Mouse (Mus musculus) hindbrain, embryonic 13.5 days (tissue): ENCODE measurements at regions not wholly inside any gene's neighbourhood (a gene's known extent, or its start where the extent isn't known, plus 50 kb on each side); places are given as distances from the start of the nearest gene placed in this dataset.

ENCODE experiments used
- ATAC-seq: fragments of 200-750 bp; cut with Nextera tagmentation; 2 replicates; pipeline ENCODE4 v1.8.0; 2017; ENCODE audit warnings: moderate TSS enrichment; ENCODE audit not compliant: low FRiP score
- H3K27ac ChIP-seq: fragments of 300-500 bp; sonication (generic); 2 replicates; pipeline ENCODE4 v1.5.1; 2015; ENCODE audit warnings: inconsistent platforms, mild to moderate bottlenecking, moderate library complexity
- H3K27me3 ChIP-seq: fragments of 300-500 bp; sonication (generic); 2 replicates; pipeline ENCODE4 v1.6.1; 2015; ENCODE audit warnings: mild to moderate bottlenecking, inconsistent platforms
- H3K36me3 ChIP-seq: fragments of 300-500 bp; sonication (generic); 2 replicates; pipeline ENCODE4 v1.6.1; 2015; ENCODE audit warnings: mild to moderate bottlenecking, inconsistent platforms
- H3K4me1 ChIP-seq: fragments of 300-500 bp; sonication (generic); replicated peaks from 2 replicates; pipeline ENCODE4 v1.6.1; 2015; ENCODE audit warnings: inconsistent platforms
- H3K4me2 ChIP-seq: fragments of 300-500 bp; sonication (generic); 2 replicates; pipeline ENCODE4 v1.6.1; 2015; ENCODE audit warnings: inconsistent platforms, mild to moderate bottlenecking, moderate library complexity
- H3K4me3 ChIP-seq: fragments of 300-500 bp; sonication (generic); 2 replicates; pipeline ENCODE4 v1.5.1; 2015; ENCODE audit warnings: mild to moderate bottlenecking, inconsistent platforms
- H3K9ac ChIP-seq: fragments of 300-500 bp; sonication (generic); 2 replicates; pipeline ENCODE4 v1.6.1; 2015; ENCODE audit warnings: mild to moderate bottlenecking, inconsistent platforms
- H3K9me3 ChIP-seq: fragments of 300-500 bp; sonication (generic); 2 replicates; pipeline ENCODE4 v1.6.1; 2016; ENCODE audit warnings: inconsistent platforms
- WGBS: fragments of 180-500 bp; shearing (Covaris S2); methylation state at CpG from one replicate; pipeline ENCODE4 v1.1.7; 2015; 5-methylcytosine and 5-hydroxymethylcytosine counted together

- ATAC-seq: no peak
- H3K27me3 ChIP-seq: no peaks in the 10 kb centered on the region
- peaks cover 4% of the 10 kb centered on the region for H3K4me1 ChIP-seq
- H3K4me2 ChIP-seq: no peak overlapping the region
- no peak overlapping the region for H3K9ac ChIP-seq
- H3K4me3 ChIP-seq: no peak overlapping the region
- no peaks in the 10 kb centered on the region for H3K9me3 ChIP-seq
- no peaks in the 10 kb centered on the region for H3K36me3 ChIP-seq
- no peak overlapping the region for H3K27ac ChIP-seq
Observed at GRCm38 (mm10) chr11:24925135-24925534, 847.3 kb downstream of the Bcl11a start.

- Histone ChIP-seq H3K4me1 (no peaks in the 10 kb centered on the region), H3K27ac (no peak overlapping the region), H3K4me3 (no peak overlapping the region), H3K9ac (no peak overlapping the region), H3K36me3 (no peaks in the 10 kb centered on the region), H3K27me3 (no peaks in the 10 kb centered on the region), H3K4me2 (no peak overlapping the region), H3K9me3 (no peaks in the 10 kb centered on the region)
- ATAC-seq: no peak
Observed at GRCm38 (mm10) chr11:24943646-24944045, 865.8 kb downstream of the Bcl11a start.

GRCm38 (mm10) chr11:24951161-24951560 is 873.3 kb downstream of the Bcl11a start:
- Histone ChIP-seq H3K9me3 (no peaks in the 10 kb centered on the region), H3K36me3 (no peaks in the 10 kb centered on the region), H3K27ac (no peak overlapping the region), H3K4me3 (no peak overlapping the region), H3K27me3 (no peaks in the 10 kb centered on the region), H3K4me2 (no peak overlapping the region), H3K9ac (no peak overlapping the region), H3K4me1 (no peaks in the 10 kb centered on the region)
- ATAC-seq: no peak
- WGBS: 54% methylated on average over 1 of the region's 1 CpGs

DNA sequence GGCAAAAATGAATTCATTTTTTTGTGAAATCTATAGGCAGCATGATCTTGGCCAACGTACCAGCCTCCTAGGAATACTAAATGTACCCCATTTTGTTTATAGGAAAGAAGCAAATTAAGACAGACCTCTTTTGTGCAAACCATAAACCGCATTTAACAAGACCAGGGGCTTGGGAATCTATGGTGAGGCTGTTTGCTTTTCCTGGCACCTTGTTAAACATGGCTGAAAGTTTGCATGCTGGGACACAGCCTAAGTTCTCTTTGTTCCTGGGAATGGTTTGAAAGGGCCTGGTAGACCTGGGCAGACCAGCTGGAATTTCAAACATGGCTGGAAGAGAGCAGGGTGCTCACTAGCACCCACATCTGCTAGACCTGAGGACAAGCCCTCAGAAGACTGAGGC is 894.5 kb downstream of the Bcl11a start:
- ATAC-seq: no peak
- whole genome bisulfite sequencing: 86% methylated on average over 2 of the region's 2 CpGs

GRCm38 (mm10) chr11:24980193-24980665 is 902.4 kb downstream of the Bcl11a start:
- Histone ChIP-seq H3K9me3 (no peaks in the 10 kb centered on the region), H3K9ac (no peak overlapping the region), H3K27me3 (no peaks in the 10 kb centered on the region), H3K36me3 (no peaks in the 10 kb centered on the region), H3K4me2 (peak overlapping the region; percentile 25), H3K4me1 (peaks cover 24% of the 10 kb centered on the region), H3K4me3 (no peak overlapping the region), H3K27ac (peak overlapping the region; percentile 19; the same call in 1 of the 2 replicates)
- WGBS: 52% methylated on average over 9 of the region's 9 CpGs
- ATAC-seq: peak; percentile 58

More for the DNA sequence above, 894.5 kb downstream of the Bcl11a start:
- H3K27me3 ChIP-seq: no peaks in the 10 kb centered on the region
- H3K27ac ChIP-seq: no peak overlapping the region
- no peak overlapping the region for H3K4me3 ChIP-seq
- H3K9me3 ChIP-seq: no peaks in the 10 kb centered on the region
- no peaks in the 10 kb centered on the region for H3K4me1 ChIP-seq
- no peak overlapping the region for H3K4me2 ChIP-seq
- no peak overlapping the region for H3K9ac ChIP-seq
- H3K36me3 ChIP-seq: no peaks in the 10 kb centered on the region

DNA sequence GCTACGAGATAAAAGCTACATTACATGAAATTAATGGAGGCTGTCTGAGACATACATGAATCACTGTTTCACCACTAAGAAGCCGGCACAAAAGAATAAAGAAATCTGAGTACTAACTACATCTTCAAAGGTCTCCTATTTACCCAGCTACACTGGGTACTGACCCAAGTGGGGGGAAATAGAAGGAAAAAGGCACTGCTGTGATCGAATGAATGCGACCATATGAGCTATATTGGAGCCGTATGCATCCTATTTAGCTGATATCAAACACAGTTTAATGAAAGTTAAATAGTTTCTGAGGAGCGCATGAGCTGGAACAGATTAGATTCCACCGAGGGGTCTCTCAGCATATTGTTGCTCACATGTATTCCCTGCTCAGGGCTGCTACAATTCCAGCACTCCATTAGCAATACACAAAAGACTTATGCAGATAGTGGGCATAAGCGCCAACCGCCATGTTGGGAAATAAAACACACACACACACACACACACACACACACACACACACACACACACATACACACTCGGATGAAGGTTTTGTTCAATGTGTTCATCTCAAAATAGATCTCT is 905.3 kb downstream of the Bcl11a start:
- Histone ChIP-seq H3K9me3 (no peaks in the 10 kb centered on the region), H3K4me1 (peaks cover 24% of the 10 kb centered on the region), H3K4me2 (no peak overlapping the region), H3K9ac (no peak overlapping the region), H3K36me3 (no peaks in the 10 kb centered on the region), H3K4me3 (no peak overlapping the region), H3K27ac (peak overlapping the region; percentile 69), H3K27me3 (no peaks in the 10 kb centered on the region)
- peak; percentile 56; the same call in 1 of the 2 replicates for ATAC-seq
- WGBS: 49% methylated on average over 10 of the region's 10 CpGs

DNA sequence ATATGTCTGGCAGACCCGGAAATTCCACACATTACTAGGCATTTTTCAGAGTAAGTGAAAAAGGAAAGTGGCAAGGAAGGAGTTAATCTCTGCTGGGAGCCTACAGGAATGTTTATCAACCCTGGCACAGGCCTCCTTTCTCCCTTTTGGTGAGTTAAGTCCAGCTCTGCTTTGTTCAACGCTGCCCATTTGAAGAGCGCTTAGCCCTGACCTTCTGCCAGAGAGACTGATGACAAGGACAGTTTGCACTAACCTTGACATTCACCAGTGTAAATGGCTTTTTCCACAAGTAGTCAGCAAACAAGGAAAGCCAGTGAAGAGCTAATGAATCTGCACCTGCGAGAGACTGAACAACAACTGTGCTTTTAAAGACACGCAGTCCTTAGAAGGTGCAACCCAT is 927.6 kb downstream of the Bcl11a start:
- Histone ChIP-seq H3K4me2 (no peak overlapping the region), H3K27me3 (no peaks in the 10 kb centered on the region), H3K36me3 (no peaks in the 10 kb centered on the region), H3K4me1 (peaks cover 7% of the 10 kb centered on the region), H3K4me3 (no peak overlapping the region), H3K9ac (no peak overlapping the region), H3K27ac (no peak overlapping the region), H3K9me3 (no peaks in the 10 kb centered on the region)
- WGBS: 36% methylated on average over 5 of the region's 5 CpGs
- no peak for ATAC-seq

- Histone ChIP-seq H3K4me1 (no peaks in the 10 kb centered on the region), H3K27me3 (no peaks in the 10 kb centered on the region), H3K27ac (no peak overlapping the region), H3K4me2 (no peak overlapping the region), H3K9me3 (no peaks in the 10 kb centered on the region), H3K36me3 (no peaks in the 10 kb centered on the region), H3K4me3 (no peak overlapping the region), H3K9ac (no peak overlapping the region)
- 78% methylated on average over 4 of the region's 4 CpGs for WGBS
- ATAC-seq: no peak
Observed at GRCm38 (mm10) chr11:25026786-25027185, 948.9 kb downstream of the Bcl11a start.

GRCm38 (mm10) chr11:25040983-25041382 is 963.1 kb downstream of the Bcl11a start:
- WGBS: 43% methylated on average over 4 of the region's 4 CpGs
- no peak overlapping the region for H3K9ac ChIP-seq
- no peak overlapping the region for H3K27ac ChIP-seq
- no peak overlapping the region for H3K4me2 ChIP-seq
- H3K9me3 ChIP-seq: no peaks in the 10 kb centered on the region
- H3K27me3 ChIP-seq: no peaks in the 10 kb centered on the region
- ATAC-seq: no peak
- no peaks in the 10 kb centered on the region for H3K4me1 ChIP-seq
- no peak overlapping the region for H3K4me3 ChIP-seq
- no peaks in the 10 kb centered on the region for H3K36me3 ChIP-seq

DNA sequence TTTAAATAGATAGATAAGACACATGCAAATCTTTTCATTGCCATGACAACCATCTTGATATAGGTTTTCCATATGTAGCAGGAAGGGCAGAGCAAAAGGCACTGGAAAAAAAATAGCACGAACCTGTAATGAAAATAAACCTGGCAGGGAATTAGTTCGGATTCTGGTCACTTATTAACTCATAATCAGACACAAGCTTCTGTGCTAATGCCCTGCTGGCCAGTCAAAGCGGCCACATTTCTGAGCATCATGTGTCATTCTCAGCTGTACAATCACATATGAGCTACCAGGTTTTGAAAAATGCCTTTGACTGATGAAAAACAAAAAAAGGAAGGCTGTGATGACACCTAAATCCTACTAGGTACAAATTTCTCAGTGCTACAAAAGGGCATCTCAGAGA is 964.9 kb downstream of the Bcl11a start:
- Histone ChIP-seq H3K36me3 (no peaks in the 10 kb centered on the region), H3K9ac (no peak overlapping the region), H3K27me3 (no peaks in the 10 kb centered on the region), H3K4me1 (no peaks in the 10 kb centered on the region), H3K9me3 (no peaks in the 10 kb centered on the region), H3K4me2 (no peak overlapping the region), H3K4me3 (no peak overlapping the region), H3K27ac (no peak overlapping the region)
- WGBS: 80% methylated on average over 3 of the region's 3 CpGs
- ATAC-seq: no peak

DNA sequence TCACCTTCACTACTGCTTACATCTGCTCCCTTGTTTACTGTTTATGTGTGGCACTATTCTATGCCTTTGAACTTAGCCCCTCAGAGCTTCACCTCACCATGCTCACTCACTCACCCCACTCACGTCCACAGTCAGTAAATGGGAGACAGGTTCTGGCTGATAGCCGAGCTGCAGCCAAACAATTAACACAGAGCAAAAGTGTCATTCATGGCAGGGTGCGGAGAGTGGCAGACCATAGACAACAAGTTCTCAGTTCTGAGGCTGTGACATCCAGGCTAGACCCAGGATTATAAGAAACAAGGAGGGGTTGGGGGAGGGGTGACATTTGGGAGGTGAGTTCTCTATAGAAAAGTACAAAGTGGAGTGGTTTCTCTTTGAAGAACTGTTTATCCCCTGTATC is 967.5 kb downstream of the Bcl11a start:
- Histone ChIP-seq H3K27ac (no peak overlapping the region), H3K27me3 (no peaks in the 10 kb centered on the region), H3K9ac (no peak overlapping the region), H3K36me3 (no peaks in the 10 kb centered on the region), H3K4me3 (no peak overlapping the region), H3K4me2 (no peak overlapping the region), H3K4me1 (no peaks in the 10 kb centered on the region), H3K9me3 (no peaks in the 10 kb centered on the region)
- no peak for ATAC-seq
- WGBS: 38% methylated on average over 3 of the region's 3 CpGs

DNA sequence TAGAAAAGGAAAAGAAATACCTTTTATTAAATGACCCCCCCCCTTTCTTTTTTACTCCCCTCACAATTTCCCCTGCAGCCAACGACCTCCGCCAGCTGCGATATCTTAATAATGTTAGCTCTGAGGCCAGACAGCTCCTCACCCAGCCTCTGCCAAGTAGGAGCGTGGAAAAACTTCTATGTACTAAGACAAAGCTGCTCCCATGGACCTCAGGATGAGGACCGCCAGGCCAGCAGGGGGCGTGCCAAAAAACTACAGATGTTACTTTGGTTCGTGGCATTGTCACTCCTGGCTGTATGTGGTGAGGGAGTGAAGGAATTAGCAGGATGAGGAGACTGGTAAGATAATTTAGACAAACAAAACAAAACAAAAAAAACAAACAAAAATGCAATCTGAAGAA is 968.1 kb downstream of the Bcl11a start:
- Histone ChIP-seq H3K27ac (no peak overlapping the region), H3K9ac (no peak overlapping the region), H3K27me3 (no peaks in the 10 kb centered on the region), H3K36me3 (no peaks in the 10 kb centered on the region), H3K4me3 (no peak overlapping the region), H3K9me3 (no peaks in the 10 kb centered on the region), H3K4me2 (no peak overlapping the region), H3K4me1 (no peaks in the 10 kb centered on the region)
- no peak for ATAC-seq
- 66% methylated on average over 7 of the region's 7 CpGs for WGBS

DNA sequence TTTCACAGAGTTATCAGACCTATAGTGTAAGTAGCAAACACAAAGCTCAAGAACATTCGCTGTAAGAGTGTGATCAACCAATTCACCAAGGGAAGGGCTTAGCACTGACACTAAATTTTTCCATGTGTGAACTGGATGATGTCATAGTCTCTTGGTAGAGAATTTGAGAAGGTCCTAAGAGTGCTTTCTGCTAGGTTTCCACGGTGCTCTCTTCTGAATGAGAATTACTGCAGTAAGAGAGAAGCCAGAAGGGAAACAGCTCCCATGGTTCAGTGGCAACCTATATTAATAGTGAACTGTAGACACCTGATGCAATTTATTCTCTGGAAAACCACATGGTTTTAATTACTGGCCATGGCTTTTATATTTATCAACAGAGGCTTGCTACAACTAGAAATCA is 977.8 kb downstream of the Bcl11a start:
- 76% methylated on average over 2 of the region's 2 CpGs for WGBS
- Histone ChIP-seq H3K27ac (no peak overlapping the region), H3K36me3 (peaks cover 2% of the 10 kb centered on the region; the same call in 1 of the 2 replicates), H3K27me3 (no peaks in the 10 kb centered on the region), H3K4me1 (peaks cover 8% of the 10 kb centered on the region), H3K9me3 (no peaks in the 10 kb centered on the region), H3K9ac (no peak overlapping the region), H3K4me2 (no peak overlapping the region), H3K4me3 (no peak overlapping the region)
- ATAC-seq: no peak
